Mouse (Mus musculus): Measurements from ENCODE around the gene Tmem262.

GRCm38 (mm10) chr19:6067724-6068415, 12.0 kb upstream of the Tmem262 start, which contains the start of gene Tm7sf2:
- TF ChIP-seq GATA1 (IDR thresholded peaks at IDR 0.05; ENCODE audit: low read length), result no peak
- TF ChIP-seq TAL1 (IDR thresholded peaks at IDR 0.05; ENCODE audit: low read length), result no peak

All from erythroblast, embryonic 14.5 days (primary cell).